Mouse (Mus musculus) testis, adult 2 months (tissue): Measurements from ENCODE around the gene Calcr.

Experiments
- CTCF ChIP-seq: fragments of 200-500 bp; IDR thresholded peaks from 2 replicates; pipeline ENCODE4 v1.5.1; 2012; ENCODE audit warnings: low read depth, mild to moderate bottlenecking, inconsistent platforms, low read length, moderate library complexity; ENCODE audit not compliant: control insufficient read depth, insufficient read depth, insufficient replicate concordance
- POLR2A ChIP-seq: fragments of 200-500 bp; IDR thresholded peaks from 2 replicates; pipeline ENCODE4 v1.6.1; 2012; ENCODE audit warnings: low read depth, mild to moderate bottlenecking, inconsistent platforms, low read length, moderate library complexity; ENCODE audit not compliant: control insufficient read depth

GRCm38 (mm10) chr6:3688087-3688642 lies 76.3 kb downstream of the Calcr start:
- TF ChIP-seq CTCF: no peak
- TF ChIP-seq POLR2A: no peak
